In the genomic region with DNA sequence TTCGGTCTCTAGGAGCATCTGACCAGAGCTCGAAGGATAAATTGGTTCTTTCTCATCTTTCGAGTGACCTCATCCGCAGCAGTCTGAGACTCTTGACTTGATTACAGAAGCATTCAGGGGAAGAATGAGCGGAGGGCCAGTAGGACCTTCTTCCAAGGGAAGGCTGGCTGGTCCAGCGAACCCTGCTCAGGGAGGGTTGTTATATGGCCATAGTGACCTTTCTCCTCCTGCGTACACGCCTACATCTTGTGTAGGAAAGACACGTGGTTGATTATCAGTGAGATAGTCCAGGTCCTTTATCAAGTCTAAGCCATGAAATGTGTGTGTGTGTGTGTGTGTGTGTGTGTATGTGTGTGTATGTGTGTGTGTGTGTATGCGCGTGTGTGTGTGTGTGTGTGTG, we compare ENCODE assay signal across 25 mouse cellular contexts. TPM values are rescaled to one million over a fixed set of nuclear protein-coding genes. Genes with fewer than 3 reads are reported as not detected.
DNase-seq lines count a peak whose midpoint lies in the region; ATAC-seq and TF ChIP-seq lines count a peak whose summit lies in the region.
"Had no signal": no experiment of that assay in that cellular context is flagged by ENCODE, and none has a peak within 500 bp of the region (broad histone marks: within the 10 kb centered on the region; RNA-seq: fewer than 3 reads in every experiment).

No protein-coding gene starts in this region.

- peak overlapping the region; percentile 28; the same call in 1 of the 2 replicates for H3K27ac ChIP-seq in heart, embryonic 13.5 days (replicated peaks)
- H3K27ac ChIP-seq in kidney, embryonic 15.5 days, result no peak overlapping the region
- no peak overlapping the region for H3K27ac ChIP-seq in kidney, adult 2 months (ENCODE audit: insufficient read depth, low read depth, low read length)
- H3K27ac ChIP-seq: embryonic facial prominence, embryonic 10.5 days; embryonic facial prominence, embryonic 12.5 days; forebrain, embryonic 13.5 days; forebrain, embryonic 15.5 days had no signal

- ATAC-seq in heart, embryonic 13.5 days (ENCODE audit: extremely low read depth, insufficient number of reproducible peaks, low FRiP score, low TSS enrichment), result no peak
- ATAC-seq in kidney, embryonic 15.5 days (replicated peaks; ENCODE audit: low FRiP score), result 0 out of 2 replicates have a peak, but pooled peaks have one; percentile 40
- ATAC-seq: activated CD4-positive, CD25-positive, alpha-beta regulatory T cell, adult 4 months; CD4-positive, CD25-positive, alpha-beta regulatory T cell, adult 4 months; forebrain, embryonic 13.5 days; forebrain, embryonic 15.5 days; Patski had no signal

- 0 out of 2 replicates have a peak, but pooled peaks cover 4% of the 10 kb centered on the region for H3K36me3 ChIP-seq in heart, embryonic 13.5 days
- no peaks in the 10 kb centered on the region for H3K36me3 ChIP-seq in kidney, embryonic 15.5 days
- H3K36me3 ChIP-seq in kidney, adult 2 months (ENCODE audit: control insufficient read depth, insufficient read depth, low read length), result no peaks in the 10 kb centered on the region
- H3K36me3 ChIP-seq: embryonic facial prominence, embryonic 10.5 days; embryonic facial prominence, embryonic 12.5 days; forebrain, embryonic 15.5 days; G1E had no signal

- no peak for TF ChIP-seq POLR2A in kidney, adult 2 months (IDR thresholded peaks at IDR 0.05; ENCODE audit: low read depth, low read length)

- no peak overlapping the region for H3K9ac ChIP-seq in heart, embryonic 13.5 days
- no peak overlapping the region for H3K9ac ChIP-seq in kidney, embryonic 15.5 days
- H3K9ac ChIP-seq: embryonic facial prominence, embryonic 12.5 days; forebrain, embryonic 13.5 days; forebrain, embryonic 15.5 days had no signal

- no peak overlapping the region for H3K4me2 ChIP-seq in heart, embryonic 13.5 days
- H3K4me2 ChIP-seq in kidney, embryonic 15.5 days, result no peak overlapping the region
- H3K4me2 ChIP-seq: embryonic facial prominence, embryonic 12.5 days; forebrain, embryonic 13.5 days; forebrain, embryonic 15.5 days had no signal

- H3K4me1 ChIP-seq in heart, embryonic 13.5 days, result peaks cover 35% of the 10 kb centered on the region
- peaks cover 4% of the 10 kb centered on the region; the same call in 1 of the 2 replicates for H3K4me1 ChIP-seq in kidney, embryonic 15.5 days
- no peaks in the 10 kb centered on the region for H3K4me1 ChIP-seq in kidney, adult 2 months (ENCODE audit: control insufficient read depth, insufficient read depth, low read length)
- H3K4me1 ChIP-seq: embryonic facial prominence, embryonic 12.5 days; forebrain, embryonic 13.5 days; forebrain, embryonic 15.5 days had no signal

- H3K27me3 ChIP-seq in heart, embryonic 13.5 days (replicated peaks), result no peaks in the 10 kb centered on the region
- no peaks in the 10 kb centered on the region for H3K27me3 ChIP-seq in kidney, embryonic 15.5 days
- H3K27me3 ChIP-seq in kidney, adult 2 months (replicated peaks; ENCODE audit: control insufficient read depth, insufficient read depth, low read length), result no peaks in the 10 kb centered on the region
- H3K27me3 ChIP-seq: embryonic facial prominence, embryonic 12.5 days; forebrain, embryonic 13.5 days; forebrain, embryonic 15.5 days had no signal

- WGBS in heart, embryonic 13.5 days, result 56% methylated on average over 10 of the region's 11 CpGs
- 49% methylated on average over 11 of the region's 11 CpGs for WGBS in kidney, embryonic 15.5 days
- 52% methylated on average over 11 of the region's 11 CpGs for WGBS in kidney, adult 2 months

- intact Hi-C loops in heart, postnatal 25 days (cut with DNase I), result no loop called here
- intact Hi-C loops in heart, postnatal 14 days (cut with DNase I), result no loop called here

- H3K4me3 ChIP-seq in heart, embryonic 13.5 days, result no peak overlapping the region
- H3K4me3 ChIP-seq in kidney, embryonic 15.5 days (replicated peaks), result no peak overlapping the region
- no peak overlapping the region for H3K4me3 ChIP-seq in kidney, adult 2 months (ENCODE audit: insufficient read depth, low read depth, low read length)
- H3K4me3 ChIP-seq: embryonic facial prominence, embryonic 10.5 days; embryonic facial prominence, embryonic 12.5 days; forebrain, embryonic 13.5 days; forebrain, embryonic 15.5 days had no signal

- H3K9me3 ChIP-seq in heart, embryonic 13.5 days, result no peaks in the 10 kb centered on the region
- H3K9me3 ChIP-seq in kidney, embryonic 15.5 days (replicated peaks), result no peaks in the 10 kb centered on the region
- H3K9me3 ChIP-seq: embryonic facial prominence, embryonic 10.5 days; embryonic facial prominence, embryonic 12.5 days; forebrain, embryonic 13.5 days; forebrain, embryonic 15.5 days had no signal

- DNase-seq in heart, adult 11 months, result peak; percentile 68
- no peak for DNase-seq in heart, postnatal 25 days (ENCODE audit: low spot score)
- no peak for DNase-seq in heart, postnatal 14 days
- no peak for DNase-seq in kidney, adult 2 months
- DNase-seq: adrenal gland, adult 8-10 months; adrenal gland, postnatal 14 days; adrenal gland, postnatal 36 days; B cell, adult 2 months; cerebellum, adult 11-12 months; cerebellum, adult 2 months; cerebellum, adult 9-10 months; cerebellum, postnatal 10 days; cerebellum, postnatal 25 days had no signal

- TF ChIP-seq CTCF in kidney, adult 2 months (conservative IDR thresholded peaks at IDR 0.05; ENCODE audit: insufficient read depth, insufficient read length, low read depth, low read length), result no peak

RNA-seq across cellular contexts. Expression of gene Col6a6, which starts 40.2 kb away (rescaled TPM):
- 1 to 10 TPM; 4.5 to 4.6 TPM for total RNA-seq in heart, postnatal 25 days (2021)
- 1.6 and 2.1 TPM in 2 replicates for polyA plus RNA-seq in heart, embryonic 13.5 days (2015; fragmentation: Nextera tagmentation; extraction: Ambion mirVana)
- total RNA-seq in heart, postnatal 14 days (2021), result 10 to 100 TPM; 10.4 to 10.5 TPM
- polyA plus RNA-seq in kidney, embryonic 15.5 days (2015; fragmentation: Nextera tagmentation; extraction: Ambion mirVana), result 1.2 and 2.0 TPM in 2 replicates
- polyA plus RNA-seq in kidney, adult 2 months (2012; rRNA removed), result 0.19 and 0.28 TPM in 2 replicates
- total RNA-seq: CH12.LX had no signal
- polyA plus RNA-seq: activated CD4-positive, CD25-positive, alpha-beta regulatory T cell, adult 4 months; CD4-positive, CD25-positive, alpha-beta regulatory T cell, adult 4 months; forebrain, embryonic 11.5 days; G1E; Patski had no signal
